Mouse (Mus musculus) cortical plate, adult 2 months (tissue): ENCODE measurements around the gene Scyl3.

Experiments
- CTCF ChIP-seq: fragments of 200-500 bp; IDR thresholded peaks from 2 replicates; pipeline ENCODE4 v1.5.1; 2011; ENCODE audit warnings: mild to moderate bottlenecking, control low read depth, low read length; ENCODE audit not compliant: insufficient read depth; ENCODE audit errors: extremely low read depth
- POLR2A ChIP-seq: fragments of 200-500 bp; IDR thresholded peaks from 2 replicates; pipeline ENCODE4 v1.6.1; 2011; ENCODE audit warnings: mild to moderate bottlenecking, low read length, control low read depth; ENCODE audit not compliant: insufficient read depth; ENCODE audit errors: extremely low read depth

GRCm38 (mm10) chr1:163898291-163898764 lies 30.6 kb upstream of the Scyl3 start:
- TF ChIP-seq CTCF (no peak), POLR2A (no peak)
